Mouse (Mus musculus) kidney, adult 2 months (tissue): Measurements from ENCODE around the gene Mslnl.

Experiments used
- CTCF ChIP-seq: fragments of 200-500 bp; conservative IDR thresholded peaks from 2 replicates; pipeline ENCODE4 v1.5.1; 2011; ENCODE audit warnings: low read depth, mild to moderate bottlenecking, control low read depth, low read length, moderate library complexity, mixed read lengths; ENCODE audit not compliant: insufficient read depth, insufficient read length
- POLR2A ChIP-seq: fragments of 200-500 bp; IDR thresholded peaks from one replicate; pipeline ENCODE4 v1.6.1; 2011; ENCODE audit warnings: low read depth, low read length, control low read depth

- no peak for TF ChIP-seq CTCF
- TF ChIP-seq POLR2A, result no peak
These were observed 30.0 kb downstream of the Mslnl start for GRCm38 (mm10) chr17:25765886-25766285.
